Mouse (Mus musculus) thymus, adult 2 months (tissue): ENCODE results near the gene Mri1. TPM values are rescaled to one million over a fixed set of nuclear protein-coding genes. Genes with fewer than 3 reads are reported as not detected.

Experiments used
- DNase-seq: peaks from one replicate; pipeline ENCODE4 v3.0.0; 2021
- H3K27ac ChIP-seq: fragments of 200-500 bp; 2 replicates; pipeline ENCODE4 v1.5.1; 2012; ENCODE audit warnings: low read length, control low read depth; ENCODE audit not compliant: control insufficient read depth, insufficient read depth
- H3K27me3 ChIP-seq: fragments of 200-500 bp; 2 replicates; pipeline ENCODE4 v1.6.1; 2012; ENCODE audit warnings: mild to moderate bottlenecking, low read length, moderate library complexity, mixed read lengths; ENCODE audit not compliant: control insufficient read depth, insufficient read depth
- H3K36me3 ChIP-seq: fragments of 200-500 bp; 2 replicates; pipeline ENCODE4 v1.6.1; 2012; ENCODE audit warnings: mild to moderate bottlenecking, low read length, moderate library complexity; ENCODE audit not compliant: control insufficient read depth, insufficient read depth
- H3K4me1 ChIP-seq: fragments of 200-500 bp; replicated peaks from 2 replicates; pipeline ENCODE4 v1.6.1; 2012; ENCODE audit warnings: low read length; ENCODE audit not compliant: control insufficient read depth, insufficient read depth
- H3K4me3 ChIP-seq: fragments of 200-500 bp; 2 replicates; pipeline ENCODE4 v1.5.1; 2012; ENCODE audit warnings: mild to moderate bottlenecking, low read length, control low read depth, moderate library complexity; ENCODE audit not compliant: control insufficient read depth, insufficient read depth
- CTCF ChIP-seq: fragments of 200-500 bp; IDR thresholded peaks from 2 replicates; pipeline ENCODE4 v1.5.1; 2012; ENCODE audit warnings: mild to moderate bottlenecking, control low read depth, low read length, moderate library complexity, borderline replicate concordance; ENCODE audit not compliant: control insufficient read depth, poor library complexity, insufficient read depth; ENCODE audit errors: extremely low read depth
- POLR2A ChIP-seq: fragments of 200-500 bp; IDR thresholded peaks from 2 replicates; pipeline ENCODE4 v1.6.1; 2012; ENCODE audit warnings: mild to moderate bottlenecking, low read length, control low read depth, moderate library complexity; ENCODE audit not compliant: control insufficient read depth, poor library complexity, insufficient read depth; ENCODE audit errors: extremely low read depth
- WGBS: fragments of 180-500 bp; shearing (Covaris S2); methylation state at CpG from one replicate; pipeline ENCODE4 v1.1.7; 2018; 5-methylcytosine and 5-hydroxymethylcytosine counted together
- polyA plus RNA-seq: library from polyadenylated mRNA; depleted of rRNA; stranded (reverse); fragments of >200 nt; gene quantifications from 2 replicates; pipeline ENCODE4 v1.2.3, GENCODE M21; 2012

The Mri1 gene
- polyA plus RNA-seq, 1 experiment = 89.6 TPM

DNA sequence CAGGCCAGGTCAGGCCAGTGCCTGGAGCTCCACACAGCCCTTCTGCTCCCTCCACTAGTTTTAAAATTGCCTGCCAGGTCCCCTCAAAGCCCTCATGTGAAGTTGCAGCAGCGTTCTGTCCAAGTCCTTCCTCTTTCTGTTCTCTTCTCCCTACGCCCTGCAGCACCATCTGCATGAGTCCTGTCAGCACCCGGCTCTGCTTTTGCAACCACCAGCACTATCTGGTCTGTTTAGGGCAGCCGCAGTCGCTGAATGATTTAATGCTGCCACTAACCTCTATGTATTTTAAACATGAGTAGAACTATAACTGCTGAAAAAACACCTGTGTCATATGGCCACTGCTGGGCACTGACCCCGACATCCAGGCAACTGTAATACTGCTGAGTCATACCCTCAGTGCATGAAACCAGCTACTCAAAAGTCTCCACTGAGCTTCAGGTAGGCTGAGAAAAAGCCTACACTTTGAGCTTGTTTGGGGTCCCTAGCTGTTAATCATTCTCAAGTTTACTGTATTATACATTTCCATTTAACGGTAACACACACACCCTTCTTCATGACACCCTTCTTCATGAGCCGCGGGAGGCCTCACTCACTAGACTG lies 34.5 kb downstream of the Mri1 start:
- Histone ChIP-seq H3K4me1 (peaks cover 6% of the 10 kb centered on the region), H3K36me3 (peaks cover 63% of the 10 kb centered on the region), H3K4me3 (no peak overlapping the region), H3K27me3 (no peaks in the 10 kb centered on the region), H3K27ac (peak overlapping the region; percentile 61; the same call in 1 of the 2 replicates)
- TF ChIP-seq CTCF = no peak
- no peak for TF ChIP-seq POLR2A
- no peak for DNase-seq
- WGBS = 46% methylated on average over 9 of the region's 9 CpGs

DNA sequence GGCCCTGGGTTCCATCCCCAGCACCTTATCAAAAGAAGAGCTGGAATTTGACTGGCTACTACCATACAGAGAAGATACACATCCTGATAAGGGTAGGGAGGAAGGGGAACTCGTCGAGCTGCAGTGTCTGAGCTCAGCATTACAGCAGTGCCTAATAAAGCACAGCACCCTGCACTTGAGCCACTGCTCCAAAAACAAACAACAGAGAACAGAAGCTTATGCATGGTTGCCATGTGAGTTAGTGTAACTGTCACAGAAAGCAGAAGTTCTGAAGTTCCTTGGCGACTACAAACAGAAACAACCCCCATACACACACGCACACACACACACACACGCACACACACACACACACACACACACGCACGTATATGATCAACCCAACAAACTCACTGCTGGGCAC lies 37.0 kb downstream of the Mri1 start:
- Histone ChIP-seq H3K4me3 (no peak overlapping the region), H3K36me3 (peaks cover 53% of the 10 kb centered on the region), H3K27me3 (no peaks in the 10 kb centered on the region), H3K27ac (no peak overlapping the region), H3K4me1 (peaks cover 6% of the 10 kb centered on the region)
- no peak for DNase-seq
- 63% methylated on average over 7 of the region's 7 CpGs for WGBS
- TF ChIP-seq CTCF (no peak), POLR2A (no peak)

DNA sequence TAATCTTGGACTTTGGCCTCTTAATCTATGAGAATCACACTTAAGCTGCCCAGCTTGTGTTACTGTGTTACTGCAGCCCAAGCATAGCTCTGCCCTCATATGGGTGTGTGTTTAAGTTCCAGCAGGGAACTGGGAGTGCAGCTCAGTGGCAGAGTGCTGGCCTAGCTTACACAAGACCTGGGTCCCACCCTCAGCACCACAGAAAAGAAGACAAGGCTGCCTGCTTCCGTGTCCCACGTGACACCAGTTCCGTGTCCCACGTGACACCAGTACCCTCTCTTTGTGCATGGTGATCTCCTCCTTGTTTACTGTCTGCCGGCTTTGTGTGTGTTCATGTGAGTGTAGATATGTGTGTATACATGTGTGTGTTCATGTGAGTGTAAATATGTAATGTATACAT lies 39.0 kb downstream of the Mri1 start:
- Histone ChIP-seq H3K36me3 (peaks cover 54% of the 10 kb centered on the region), H3K27me3 (no peaks in the 10 kb centered on the region), H3K4me3 (no peak overlapping the region), H3K27ac (no peak overlapping the region), H3K4me1 (peaks cover 6% of the 10 kb centered on the region)
- DNase-seq = no peak
- no peak for TF ChIP-seq CTCF
- no peak for TF ChIP-seq POLR2A
- WGBS = 97% methylated on average over 5 of the region's 5 CpGs

DNA sequence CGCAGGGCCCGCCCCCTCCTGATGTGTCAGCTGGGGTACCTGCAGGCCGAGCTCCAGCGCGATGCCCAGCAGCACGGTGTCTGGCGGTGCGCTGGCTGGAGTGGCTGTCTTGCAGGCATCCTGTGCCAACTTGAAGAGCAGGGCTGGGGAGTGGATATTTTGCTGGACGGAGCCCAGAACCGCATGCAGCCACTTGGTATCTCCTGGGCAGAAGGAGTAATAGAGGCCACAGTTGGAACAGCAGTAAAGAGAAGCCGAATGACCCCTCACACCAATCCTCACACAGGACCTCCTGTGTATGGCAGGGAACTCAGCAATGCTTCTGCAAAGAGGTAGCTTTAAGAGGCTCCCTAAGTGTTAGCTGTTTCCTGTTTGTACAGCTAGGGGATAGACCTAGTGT lies 39.9 kb downstream of the Mri1 start:
- no peak for TF ChIP-seq CTCF
- TF ChIP-seq POLR2A = no peak
- no peak for DNase-seq
- no peak overlapping the region for H3K27ac ChIP-seq
- WGBS = 99% methylated on average over 11 of the region's 11 CpGs
- no peak overlapping the region for H3K4me3 ChIP-seq
- peaks cover 1% of the 10 kb centered on the region for H3K4me1 ChIP-seq
- H3K27me3 ChIP-seq = no peaks in the 10 kb centered on the region
- peaks cover 50% of the 10 kb centered on the region for H3K36me3 ChIP-seq

DNA sequence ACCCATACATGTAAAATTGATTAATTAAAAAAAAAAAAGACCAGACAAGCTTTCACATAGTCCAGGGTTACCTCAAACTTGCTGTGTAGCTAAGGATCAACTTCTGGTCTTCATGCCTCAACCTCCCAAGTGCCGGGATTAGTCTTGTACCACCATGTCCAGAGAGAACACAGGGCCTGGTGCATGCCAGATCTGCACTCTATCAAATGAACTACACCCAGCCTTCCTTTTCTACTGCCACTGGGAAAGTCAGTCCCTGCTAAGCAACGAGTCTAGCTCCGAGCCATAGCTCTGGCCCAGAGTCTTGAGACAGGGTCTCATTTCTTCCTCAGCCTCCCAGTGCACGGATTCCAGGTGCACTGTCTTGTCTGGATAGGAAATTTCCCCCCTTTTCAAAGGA lies 43.8 kb downstream of the Mri1 start:
- TF ChIP-seq CTCF = no peak
- TF ChIP-seq POLR2A = no peak
- DNase-seq = no peak
- no peaks in the 10 kb centered on the region for H3K27me3 ChIP-seq
- H3K4me1 ChIP-seq = peaks cover 21% of the 10 kb centered on the region
- 96% methylated on average over 4 of the region's 4 CpGs for WGBS
- no peak overlapping the region for H3K27ac ChIP-seq
- H3K36me3 ChIP-seq = peaks cover 46% of the 10 kb centered on the region
- no peak overlapping the region for H3K4me3 ChIP-seq

DNA sequence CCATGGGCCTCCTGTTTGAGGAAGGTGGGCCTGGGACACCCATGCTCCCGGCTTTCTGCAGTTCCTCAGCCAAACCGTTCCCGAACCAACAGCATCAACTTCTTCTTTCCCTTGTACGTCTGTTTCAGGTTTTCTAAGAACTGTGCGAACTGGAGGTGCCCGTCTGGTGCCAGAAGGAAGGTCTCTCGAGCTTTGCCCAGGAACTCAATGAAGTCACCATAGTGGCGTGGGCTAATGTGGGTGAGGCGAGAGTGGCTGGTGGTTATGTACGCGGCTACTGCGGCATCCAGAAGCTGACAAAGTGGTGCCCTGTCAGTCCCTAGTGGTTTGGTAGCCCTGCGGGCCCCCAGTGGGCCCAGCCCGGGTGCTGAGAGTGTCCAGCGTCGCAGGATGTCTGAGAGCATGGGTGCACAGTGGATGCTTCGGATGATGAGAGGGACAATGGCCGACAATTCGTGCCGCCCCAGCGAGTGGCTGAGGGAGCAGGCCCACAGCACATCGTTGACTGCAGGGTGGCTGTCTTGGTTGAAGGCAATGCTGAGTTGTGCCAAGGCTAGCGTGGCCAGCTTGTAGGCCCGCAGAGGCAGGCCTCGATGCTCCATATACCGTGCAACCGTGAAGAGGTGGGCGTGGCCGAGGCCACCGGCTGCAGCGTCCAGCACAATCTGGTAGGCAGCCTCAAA lies 45.1 kb downstream of the Mri1 start:
- Histone ChIP-seq H3K4me3 (no peak overlapping the region), H3K4me1 (peaks cover 33% of the 10 kb centered on the region), H3K36me3 (peaks cover 40% of the 10 kb centered on the region), H3K27ac (no peak overlapping the region), H3K27me3 (no peaks in the 10 kb centered on the region)
- no peak for TF ChIP-seq POLR2A
- no peak for TF ChIP-seq CTCF
- DNase-seq = no peak
- 94% methylated on average over 31 of the region's 31 CpGs for WGBS

DNA sequence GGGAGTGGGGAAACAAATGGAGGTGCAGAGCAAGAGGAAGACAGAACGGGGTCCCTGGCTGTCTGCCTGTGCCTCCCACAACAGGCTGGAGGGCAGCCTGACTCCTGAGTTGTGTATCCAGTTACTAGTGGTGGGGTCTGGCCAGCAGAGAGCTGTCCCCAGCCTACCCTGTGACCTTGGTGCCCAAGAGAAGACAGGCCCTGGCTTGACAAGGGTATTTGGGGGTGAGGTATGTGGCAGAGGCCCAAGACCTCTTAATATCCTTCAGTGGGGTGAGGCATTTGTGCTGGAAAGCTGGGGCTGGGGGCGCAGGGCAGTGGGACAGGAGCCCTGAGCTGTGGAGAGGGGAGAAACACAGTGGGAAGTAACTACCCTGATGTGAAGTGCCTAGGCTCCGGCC lies 45.9 kb downstream of the Mri1 start:
- TF ChIP-seq POLR2A = no peak
- TF ChIP-seq CTCF = no peak
- Histone ChIP-seq H3K4me1 (peaks cover 33% of the 10 kb centered on the region), H3K36me3 (peaks cover 34% of the 10 kb centered on the region), H3K27me3 (no peaks in the 10 kb centered on the region), H3K27ac (no peak overlapping the region), H3K4me3 (no peak overlapping the region)
- 98% methylated on average over 3 of the region's 3 CpGs for WGBS
- no peak for DNase-seq
